Mouse (Mus musculus) spleen, adult 2 months (tissue): ENCODE data around the gene Morn4. TPM values are rescaled to one million over a fixed set of nuclear protein-coding genes. Genes with fewer than 3 reads are reported as not detected.

Source experiments
- DNase-seq, 2 experiments: peaks; one replicate each; pipeline versions ENCODE4 v3.0.0 to v3.0.0-alpha.2; 2012 to 2021; ENCODE audit warnings: low spot score in 2 of 2, low read depth in 1 of 2
- H3K27ac ChIP-seq: fragments of 200-500 bp; 2 replicates; pipeline ENCODE4 v1.5.1; 2012; ENCODE audit warnings: low read length, inconsistent platforms; ENCODE audit not compliant: insufficient read depth
- H3K27me3 ChIP-seq: fragments of 200-500 bp; 2 replicates; pipeline ENCODE4 v1.6.1; 2012; ENCODE audit warnings: mild to moderate bottlenecking, moderate library complexity, low read length, inconsistent platforms; ENCODE audit not compliant: control insufficient read depth, insufficient read depth
- H3K36me3 ChIP-seq: fragments of 200-500 bp; 2 replicates; pipeline ENCODE4 v1.6.1; 2012; ENCODE audit warnings: mild to moderate bottlenecking, low read length, inconsistent platforms; ENCODE audit not compliant: control insufficient read depth, insufficient read depth
- H3K4me1 ChIP-seq: fragments of 200-500 bp; 2 replicates; pipeline ENCODE4 v1.6.1; 2011; ENCODE audit warnings: inconsistent platforms; ENCODE audit not compliant: control insufficient read depth, insufficient read depth, insufficient read length
- H3K4me3 ChIP-seq: fragments of 200-500 bp; 2 replicates; pipeline ENCODE4 v1.5.1; 2011; ENCODE audit warnings: mild to moderate bottlenecking, inconsistent platforms; ENCODE audit not compliant: insufficient read depth, insufficient read length; ENCODE audit errors: extremely low read depth
- CTCF ChIP-seq: fragments of 200-500 bp; IDR thresholded peaks from 2 replicates; pipeline ENCODE4 v1.5.1; 2011; ENCODE audit warnings: mild to moderate bottlenecking, inconsistent platforms; ENCODE audit not compliant: insufficient read depth, insufficient read length, insufficient replicate concordance; ENCODE audit errors: extremely low read depth
- POLR2A ChIP-seq: fragments of 200-500 bp; IDR thresholded peaks from 2 replicates; pipeline ENCODE4 v1.6.1; 2011; ENCODE audit warnings: low read depth, low read length, inconsistent platforms
- WGBS: fragments of 180-500 bp; shearing (Covaris S2); methylation state at CpG from one replicate; pipeline ENCODE4 v1.1.7; 2018; 5-methylcytosine and 5-hydroxymethylcytosine counted together
- polyA plus RNA-seq: library from polyadenylated mRNA; depleted of rRNA; stranded (reverse); fragments of >200 nt; gene quantifications from 2 replicates; pipeline ENCODE4 v1.2.3, GENCODE M21; 2012

The Morn4 gene
- polyA plus RNA-seq, 1 experiment, result 1.0 TPM

- Histone ChIP-seq H3K36me3 (no peaks in the 10 kb centered on the region), H3K27ac (no peak overlapping the region), H3K4me1 (no peaks in the 10 kb centered on the region), H3K4me3 (no peak overlapping the region), H3K27me3 (no peaks in the 10 kb centered on the region)
- no peak for DNase-seq
- 93% methylated on average over 7 of the region's 7 CpGs for WGBS
- TF ChIP-seq POLR2A (no peak), CTCF (no peak)
Observed at GRCm38 (mm10) chr19:42061443-42061842, 24.7 kb downstream of the Morn4 start.

- Histone ChIP-seq H3K27me3 (no peaks in the 10 kb centered on the region), H3K36me3 (no peaks in the 10 kb centered on the region), H3K4me1 (no peaks in the 10 kb centered on the region), H3K27ac (no peak overlapping the region), H3K4me3 (no peak overlapping the region)
- DNase-seq, result no peak
- WGBS, result 68% methylated on average over 7 of the region's 7 CpGs
- no peak for TF ChIP-seq POLR2A
Observed at GRCm38 (mm10) chr19:42058426-42058825, 27.7 kb downstream of the Morn4 start.

GRCm38 (mm10) chr19:42056719-42057409 is 29.3 kb downstream of the Morn4 start:
- no peak for DNase-seq
- Histone ChIP-seq H3K27ac (no peak overlapping the region), H3K4me3 (no peak overlapping the region), H3K36me3 (no peaks in the 10 kb centered on the region), H3K27me3 (no peaks in the 10 kb centered on the region), H3K4me1 (no peaks in the 10 kb centered on the region)
- TF ChIP-seq CTCF (no peak), POLR2A (no peak)
- 75% methylated on average over 6 of the region's 6 CpGs for WGBS

GRCm38 (mm10) chr19:42055881-42056280 is 30.3 kb downstream of the Morn4 start:
- DNase-seq, result no peak
- Histone ChIP-seq H3K27me3 (no peaks in the 10 kb centered on the region), H3K4me1 (no peaks in the 10 kb centered on the region), H3K36me3 (no peaks in the 10 kb centered on the region), H3K4me3 (no peak overlapping the region), H3K27ac (no peak overlapping the region)
- WGBS, result 84% methylated on average over 2 of the region's 2 CpGs
- TF ChIP-seq POLR2A (no peak), CTCF (no peak)

- WGBS, result 66% methylated on average over 6 of the region's 6 CpGs
- Histone ChIP-seq H3K4me1 (no peaks in the 10 kb centered on the region), H3K4me3 (no peak overlapping the region), H3K27ac (no peak overlapping the region), H3K27me3 (no peaks in the 10 kb centered on the region), H3K36me3 (no peaks in the 10 kb centered on the region)
- TF ChIP-seq CTCF (no peak), POLR2A (no peak)
- DNase-seq, result no peak
Observed at GRCm38 (mm10) chr19:42054255-42054654, 31.9 kb downstream of the Morn4 start.

- H3K36me3 ChIP-seq, result no peaks in the 10 kb centered on the region
- no peak for DNase-seq
- H3K27me3 ChIP-seq, result no peaks in the 10 kb centered on the region
- H3K4me3 ChIP-seq, result no peak within 1 kb of the TSS
- TF ChIP-seq CTCF (no peak), POLR2A (no peak)
- H3K4me1 ChIP-seq, result no peaks in the 10 kb centered on the region
- no peak within 1 kb of the TSS for H3K27ac ChIP-seq
- WGBS, result 90% methylated on average over 4 of the region's 4 CpGs
Observed at GRCm38 (mm10) chr19:42051948-42052347, 34.2 kb downstream of the Morn4 start, which contains the start of gene 4933411K16Rik. Gene 4933411K16Rik, plus strand, starts transcription at chr19:42052248.

GRCm38 (mm10) chr19:42051351-42051750 is 34.8 kb downstream of the Morn4 start:
- no peaks in the 10 kb centered on the region for H3K36me3 ChIP-seq
- TF ChIP-seq POLR2A (no peak), CTCF (no peak)
- no peaks in the 10 kb centered on the region for H3K4me1 ChIP-seq
- H3K4me3 ChIP-seq, result no peak overlapping the region
- no peak overlapping the region for H3K27ac ChIP-seq
- DNase-seq, result no peak
- no peaks in the 10 kb centered on the region for H3K27me3 ChIP-seq
- 86% methylated on average over 3 of the region's 3 CpGs for WGBS
